Mouse (Mus musculus) adrenal gland, postnatal 36 days (tissue): ENCODE data around the gene H2-T23. TPM values are rescaled to one million over a fixed set of nuclear protein-coding genes. Genes with fewer than 3 reads are reported as not detected.
"Not testable (repeated sequence)": the region's sequence is repeated elsewhere in the genome, so short reads cannot be mapped to it uniquely, and the experiment has no call there.

Source experiments
- DNase-seq, 2 experiments: peaks; one replicate each; pipeline ENCODE4 v3.0.0; 2021; ENCODE audit warnings: mixed read lengths in 1 of 2
- total RNA-seq, 2 experiments: library from RNA; stranded (reverse); gene quantifications; 2 replicates each; pipeline ENCODE4 v1.2.3; 2021

The H2-T23 gene
- total RNA-seq, 2 experiments from 2014 or later, result 57.8 to 68.4 TPM

GRCm38 (mm10) chr17:36023710-36024654 is 8.7 kb downstream of the H2-T23 start:
- peak; percentile 33 to 55 for DNase-seq

GRCm38 (mm10) chr17:36022922-36023321 is 9.7 kb downstream of the H2-T23 start:
- DNase-seq, result no peak

GRCm38 (mm10) chr17:36022098-36022497 is 10.6 kb downstream of the H2-T23 start:
- DNase-seq, result no peak

- DNase-seq, result no peak
Observed at GRCm38 (mm10) chr17:36021309-36021708, 11.3 kb downstream of the H2-T23 start.

- peak; percentile 65 to 85 for DNase-seq
Observed at GRCm38 (mm10) chr17:36020191-36021073, 12.2 kb downstream of the H2-T23 start, which contains the start of gene H2-T24. Gene H2-T24, minus strand, starts transcription at chr17:36020560.

- no peak for DNase-seq
Observed at GRCm38 (mm10) chr17:36019519-36019918, 13.1 kb downstream of the H2-T23 start.

GRCm38 (mm10) chr17:36018979-36019378 is 13.7 kb downstream of the H2-T23 start:
- peak; percentile 34 to 51 for DNase-seq

GRCm38 (mm10) chr17:36017046-36017445 is 15.6 kb downstream of the H2-T23 start:
- DNase-seq, result no peak

GRCm38 (mm10) chr17:36014977-36015376 is 17.7 kb downstream of the H2-T23 start:
- no peak for DNase-seq

- not testable (repeated sequence) for DNase-seq
Observed at GRCm38 (mm10) chr17:36004409-36004808, 28.2 kb downstream of the H2-T23 start.

GRCm38 (mm10) chr17:36003331-36003730 is 29.3 kb downstream of the H2-T23 start:
- DNase-seq, result no peak

- DNase-seq, result no peak
Observed at GRCm38 (mm10) chr17:36001966-36002365, 30.7 kb downstream of the H2-T23 start.

- DNase-seq, result no peak
Observed at GRCm38 (mm10) chr17:36001121-36001897, 31.3 kb downstream of the H2-T23 start.

- no peak for DNase-seq
Observed at GRCm38 (mm10) chr17:36000349-36000748, 32.3 kb downstream of the H2-T23 start.

- DNase-seq, result no peak
Observed at GRCm38 (mm10) chr17:35999356-35999755, 33.3 kb downstream of the H2-T23 start.

GRCm38 (mm10) chr17:35998545-35999305 is 33.9 kb downstream of the H2-T23 start:
- DNase-seq, result no peak

GRCm38 (mm10) chr17:35997713-35998510 is 34.7 kb downstream of the H2-T23 start:
- peak; percentile 19 to 51 for DNase-seq

- peak; percentile 94 to 95 for DNase-seq
Observed at GRCm38 (mm10) chr17:35996949-35997348, 35.7 kb downstream of the H2-T23 start.

GRCm38 (mm10) chr17:35994879-35995240 is 37.8 kb downstream of the H2-T23 start:
- DNase-seq, result no peak
